22 mouse cellular contexts compared by ENCODE assay signal in the genomic region with DNA sequence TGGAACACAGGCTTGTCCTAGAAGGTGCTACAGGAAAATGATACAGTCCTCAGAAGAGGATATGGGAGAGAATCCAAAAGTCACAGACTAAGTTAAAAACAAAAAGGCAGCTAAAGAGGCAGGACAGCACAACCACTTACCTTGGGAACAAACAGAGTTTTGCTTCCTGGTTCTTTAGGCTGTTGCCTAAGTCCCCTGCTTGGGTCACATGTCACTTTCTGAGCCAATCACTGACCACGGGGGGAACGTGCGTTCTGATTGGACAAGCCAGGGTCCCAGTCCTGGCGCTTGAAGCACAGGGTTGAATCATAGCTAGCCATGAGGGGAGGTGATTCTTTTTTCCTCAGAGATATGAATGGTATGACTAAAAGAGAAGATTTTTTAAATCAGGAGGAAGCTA.
DNase-seq lines count a peak whose midpoint lies in the region; TF ChIP-seq lines count a peak whose summit lies in the region.
"Had no signal": no experiment of that assay in that cellular context is flagged by ENCODE, and none has a peak within 500 bp of the region (broad histone marks: within the 10 kb centered on the region; RNA-seq: fewer than 3 reads in every experiment).

No protein-coding gene starts in this region.

- H3K79me3 ChIP-seq in C2C12 (ENCODE audit: low read depth), result no peaks in the 10 kb centered on the region

- peak; percentile 5 for DNase-seq in adrenal gland, postnatal 10 days
- no peak for DNase-seq in adrenal gland, postnatal 36 days
- peak; percentile 70 for DNase-seq in 3134 (ENCODE audit: extremely low read depth, insufficient read length, low spot score)
- DNase-seq in ZHBTc4 (ENCODE audit: low read depth, low spot score), result peak; percentile 7
- no peak for DNase-seq in adrenal gland, adult 18-20 months (ENCODE audit: low spot score in 2 of 2)
- no peak for DNase-seq in adrenal gland, adult 8-10 months
- no peak for DNase-seq in frontal cortex, adult 2 months (ENCODE audit: extremely low spot score in 1 of 2, low spot score in 1 of 2)
- DNase-seq: adrenal gland, adult 2 months; cerebellum, adult 11-12 months; cerebellum, adult 8-10 months; cerebellum, postnatal 10 days; cerebellum, postnatal 36 days; gastrocnemius, adult 2 months; gastrocnemius, postnatal 14 days; heart, adult 18-20 months; heart, postnatal 14 days; heart, postnatal 4 days; kidney, adult 18-20 months had no signal

- no peak overlapping the region for H3K4me3 ChIP-seq in C2C12 (ENCODE audit: insufficient read depth, poor library complexity, severe bottlenecking)
- H3K4me3 ChIP-seq: forebrain, embryonic 10.5 days; forebrain, embryonic 13.5 days; gastrocnemius, adult 2 months; heart, embryonic 13.5 days had no signal

- no peaks in the 10 kb centered on the region for H3K79me2 ChIP-seq in C2C12 (ENCODE audit: control insufficient read depth, insufficient read depth)

- no peak overlapping the region for H3ac ChIP-seq in C2C12 (ENCODE audit: control insufficient read depth, insufficient read length, low read depth)

- TF ChIP-seq CTCF in C2C12 (IDR thresholded peaks at IDR 0.05; ENCODE audit: control insufficient read depth, insufficient read depth, insufficient read length), result no peak

- no peaks in the 10 kb centered on the region for H3K36me3 ChIP-seq in C2C12 (ENCODE audit: control insufficient read depth, insufficient read depth)
- H3K36me3 ChIP-seq: forebrain, embryonic 10.5 days; heart, embryonic 13.5 days had no signal

- no peaks in the 10 kb centered on the region for H3K27me3 ChIP-seq in C2C12 (ENCODE audit: control insufficient read depth, insufficient read depth, insufficient read length)
- H3K27me3 ChIP-seq: forebrain, embryonic 13.5 days; heart, embryonic 13.5 days had no signal

TF ChIP-seq in C2C12, 6 proteins besides CTCF, POLR2A, EP300 and RAD21:
- no peak for TF ChIP-seq MYOD1 (IDR thresholded peaks at IDR 0.05; ENCODE audit: control insufficient read depth, insufficient read length, low read depth)
- TF ChIP-seq FOSL1 (IDR thresholded peaks at IDR 0.05; ENCODE audit: insufficient read depth, low read length, poor library complexity, severe bottlenecking), result no peak
- peak; percentile 84 for TF ChIP-seq USF1 (IDR thresholded peaks at IDR 0.05; ENCODE audit: low read depth)
- no peak for TF ChIP-seq MYOG (IDR thresholded peaks at IDR 0.05; ENCODE audit: control insufficient read depth, extremely low read depth, insufficient read length)

Comparison
In these comparisons a context has a peak if more than half of its experiments do, and no peak if none do; other contexts are left out.
1. DNase-seq: peak in adrenal gland, postnatal 10 days (single experiment), 3134 (single experiment) and ZHBTc4 (single experiment); none in adrenal gland, postnatal 36 days (0 of 2), adrenal gland, adult 18-20 months (0 of 2), adrenal gland, adult 8-10 months (single experiment) and frontal cortex, adult 2 months (0 of 2).